Mouse (Mus musculus) brown adipose tissue, adult 24 weeks (tissue): ENCODE results near the gene Prtn3. TPM values are rescaled to one million over a fixed set of nuclear protein-coding genes. Genes with fewer than 3 reads are reported as not detected.

Experiments used
- H3K27ac ChIP-seq: fragments of 200-500 bp; replicated peaks from 2 replicates; pipeline ENCODE4 v1.5.1; 2012; ENCODE audit warnings: low read depth, mild to moderate bottlenecking, low read length
- H3K4me1 ChIP-seq: fragments of 200-500 bp; 2 replicates; pipeline ENCODE4 v1.6.1; 2012; ENCODE audit warnings: low read length, mixed read lengths; ENCODE audit not compliant: control insufficient read depth, insufficient read depth, insufficient read length
- H3K4me3 ChIP-seq: fragments of 200-500 bp; 2 replicates; pipeline ENCODE4 v1.5.1; 2012; ENCODE audit warnings: low read depth, mild to moderate bottlenecking, low read length, moderate library complexity; ENCODE audit not compliant: insufficient read depth
- polyA plus RNA-seq: library from polyadenylated mRNA; stranded (reverse); fragments of >200 nt; gene quantifications from 2 replicates; pipeline ENCODE4 v1.2.4, GENCODE M21; 2012; ENCODE audit not compliant: missing spikeins, insufficient read depth, insufficient read length

Gene Prtn3
- polyA plus RNA-seq, 1 experiment, result 1.7 TPM

GRCm38 (mm10) chr10:79920056-79920890, 46.0 kb downstream of the Prtn3 start:
- no peak overlapping the region for H3K27ac ChIP-seq
- H3K4me1 ChIP-seq, result peaks cover 9% of the 10 kb centered on the region
- H3K4me3 ChIP-seq, result no peak overlapping the region

DNA sequence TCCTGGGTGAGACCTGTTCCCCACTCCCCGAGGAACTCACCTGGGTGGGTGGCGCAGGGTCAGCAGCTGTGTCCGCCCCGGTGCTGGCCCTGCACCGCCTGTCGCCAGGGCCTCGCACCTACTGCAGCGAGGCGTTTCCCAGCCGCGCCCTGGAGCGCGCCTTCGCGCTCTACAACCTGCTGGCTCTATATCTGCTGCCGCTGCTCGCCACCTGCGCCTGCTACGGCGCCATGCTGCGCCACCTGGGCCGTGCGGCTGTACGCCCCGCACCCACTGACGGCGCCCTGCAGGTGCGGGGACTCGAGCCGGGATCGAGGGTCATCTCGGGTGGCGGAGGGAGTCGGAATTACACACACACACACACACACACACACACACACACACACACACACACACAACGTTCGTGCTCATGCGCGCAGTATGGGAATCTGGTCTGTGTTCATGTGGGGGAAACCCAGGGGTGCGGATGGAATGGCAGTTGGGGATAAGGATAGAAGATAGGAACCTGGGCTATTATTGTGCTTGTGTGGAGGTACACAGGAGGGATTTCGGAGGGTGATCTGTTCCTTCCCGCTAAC, 46.8 kb downstream of the Prtn3 start, which contains the start of gene R3hdm4:
Gene R3hdm4 (minus strand): TSS at position 251 of the 578 bp plus-strand sequence.
- H3K4me3 ChIP-seq, result peak within 1 kb of the TSS; percentile 41
- H3K4me1 ChIP-seq, result peaks cover 2% of the 10 kb centered on the region
- H3K27ac ChIP-seq, result no peak within 1 kb of the TSS

GRCm38 (mm10) chr10:79921572-79921971, 47.3 kb downstream of the Prtn3 start:
- H3K27ac ChIP-seq, result no peak overlapping the region
- H3K4me3 ChIP-seq, result peak overlapping the region; percentile 41
- H3K4me1 ChIP-seq, result no peaks in the 10 kb centered on the region; the same call in 1 of the 2 replicates

- H3K27ac ChIP-seq, result no peak overlapping the region
- no peak overlapping the region for H3K4me3 ChIP-seq
- H3K4me1 ChIP-seq, result peaks cover 2% of the 10 kb centered on the region; the same call in 1 of the 2 replicates
Observed at GRCm38 (mm10) chr10:79924998-79925784, 50.9 kb downstream of the Prtn3 start.

- peaks cover 2% of the 10 kb centered on the region; the same call in 1 of the 2 replicates for H3K4me1 ChIP-seq
- no peak overlapping the region for H3K27ac ChIP-seq
- H3K4me3 ChIP-seq, result peak overlapping the region; percentile 98
Observed at GRCm38 (mm10) chr10:79925785-79926490, 51.7 kb downstream of the Prtn3 start.

GRCm38 (mm10) chr10:79926491-79927323, 52.4 kb downstream of the Prtn3 start, which contains the start of gene Arid3a:
Gene Arid3a, plus strand, starts transcription at chr10:79927043.
- Histone ChIP-seq H3K4me1 (peaks cover 2% of the 10 kb centered on the region; the same call in 1 of the 2 replicates), H3K27ac (peak within 1 kb of the TSS; percentile 76), H3K4me3 (peak within 1 kb of the TSS; percentile 98)

GRCm38 (mm10) chr10:79927324-79928029, 53.2 kb downstream of the Prtn3 start:
- Histone ChIP-seq H3K4me3 (peak overlapping the region; percentile 98), H3K27ac (peak overlapping the region; percentile 2), H3K4me1 (peaks cover 8% of the 10 kb centered on the region; the same call in 1 of the 2 replicates)

GRCm38 (mm10) chr10:79928030-79928694, 53.9 kb downstream of the Prtn3 start:
- Histone ChIP-seq H3K4me1 (peaks cover 14% of the 10 kb centered on the region), H3K4me3 (peak overlapping the region; percentile 98), H3K27ac (0 out of 2 replicates have a peak overlapping the region, but pooled peaks have one; percentile 2)

DNA sequence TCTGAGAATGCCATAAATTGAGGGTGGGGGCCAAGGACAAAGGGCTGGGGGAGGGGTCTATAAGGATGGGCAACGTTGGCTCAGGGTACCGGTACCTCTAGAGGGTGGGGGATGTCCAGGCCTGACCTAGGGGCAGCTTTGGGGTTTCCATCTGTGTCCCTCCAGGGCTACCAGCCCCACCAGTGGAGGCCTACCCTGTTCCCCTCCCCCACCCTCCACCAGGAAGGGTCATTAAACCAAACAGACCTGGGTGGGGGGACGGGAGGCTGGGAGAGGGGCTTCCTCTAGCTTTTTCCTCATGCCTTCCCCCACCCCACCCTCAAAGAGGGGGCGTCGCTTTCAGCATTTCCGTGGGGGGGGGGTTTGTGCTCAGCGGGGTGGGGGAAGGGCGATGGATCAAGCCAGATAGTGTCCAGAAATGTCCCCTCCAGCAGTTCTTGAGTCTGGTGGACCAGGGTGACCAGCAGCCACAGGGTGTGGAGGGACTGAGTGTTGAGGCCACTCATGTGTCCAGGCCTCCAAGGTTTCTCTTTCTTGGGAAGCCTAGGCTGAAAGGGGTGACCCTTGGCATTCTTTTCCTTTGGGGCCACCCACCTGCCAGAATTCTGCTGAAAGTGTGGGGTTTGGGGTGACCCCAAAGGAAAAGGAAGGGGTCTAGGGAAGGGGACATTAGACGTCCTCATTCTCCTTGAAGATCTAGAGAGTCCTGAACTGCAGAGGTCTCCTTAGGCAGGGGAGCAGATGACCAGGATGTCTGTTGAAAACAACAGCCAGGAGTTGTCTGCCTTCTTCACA, 54.8 kb downstream of the Prtn3 start:
- H3K27ac ChIP-seq, result no peak overlapping the region
- peaks cover 23% of the 10 kb centered on the region for H3K4me1 ChIP-seq
- no peak overlapping the region for H3K4me3 ChIP-seq

DNA sequence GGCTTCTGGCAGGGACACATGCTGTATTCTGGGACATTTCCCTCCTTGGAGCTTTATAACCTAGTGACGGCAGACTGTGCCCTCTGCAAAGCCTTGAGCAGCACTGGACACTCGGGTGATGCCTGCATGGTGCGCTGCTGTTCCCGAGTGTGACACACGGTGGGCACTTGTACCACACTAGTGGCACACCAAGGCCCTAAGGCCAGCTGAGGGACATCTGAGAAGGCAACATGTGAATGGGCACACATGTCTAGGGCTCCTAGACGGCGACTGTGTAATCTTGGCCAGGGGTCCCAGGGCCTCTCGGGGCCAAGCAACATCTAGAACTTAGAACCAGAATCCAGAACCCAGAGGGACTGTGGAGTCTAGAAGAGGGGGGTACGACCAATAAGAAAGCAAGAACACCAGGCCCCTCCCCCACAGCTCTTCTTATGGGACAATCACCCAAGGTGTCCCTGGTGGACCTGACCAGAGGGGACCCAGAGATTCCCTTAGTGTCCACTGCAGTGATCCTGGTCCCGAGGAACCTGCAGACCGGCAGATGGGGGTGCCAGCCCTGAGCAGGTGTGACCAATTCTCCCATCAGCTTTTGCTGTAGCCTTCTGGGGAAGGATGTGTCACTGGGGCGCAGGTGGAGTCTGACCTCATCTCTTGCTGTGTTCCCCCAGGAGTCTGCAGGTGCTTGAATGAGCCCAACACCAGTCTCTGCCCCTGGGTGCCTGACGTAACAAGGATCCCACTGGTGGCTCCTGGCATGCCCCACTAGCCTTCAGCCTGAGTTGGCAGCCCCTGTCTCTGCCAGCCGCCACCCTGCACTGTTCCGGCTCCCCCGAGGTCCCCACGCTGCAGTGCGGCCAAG, 55.9 kb downstream of the Prtn3 start:
- H3K4me1 ChIP-seq, result peaks cover 28% of the 10 kb centered on the region
- no peak overlapping the region for H3K27ac ChIP-seq
- H3K4me3 ChIP-seq, result no peak overlapping the region

DNA sequence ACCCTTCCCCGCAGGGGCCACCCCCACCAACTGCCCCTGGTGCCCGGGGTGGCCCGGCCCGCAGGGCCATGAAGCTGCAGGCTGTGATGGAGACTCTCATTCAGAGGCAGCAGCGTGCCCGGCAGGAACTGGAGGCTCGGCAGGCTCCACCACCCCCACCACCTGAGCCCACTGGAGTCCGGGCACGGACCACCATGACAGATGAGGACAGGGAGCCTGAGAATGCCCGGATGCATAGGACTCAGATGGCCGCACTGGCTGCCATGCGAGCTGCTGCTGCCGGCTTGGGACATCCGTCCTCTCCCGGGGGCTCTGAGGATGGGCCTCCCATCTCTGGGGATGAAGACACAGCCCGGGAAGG, 56.5 kb downstream of the Prtn3 start:
- no peak overlapping the region for H3K4me3 ChIP-seq
- H3K27ac ChIP-seq, result no peak overlapping the region
- H3K4me1 ChIP-seq, result peaks cover 31% of the 10 kb centered on the region

GRCm38 (mm10) chr10:79931797-79932196, 57.5 kb downstream of the Prtn3 start:
- peaks cover 37% of the 10 kb centered on the region for H3K4me1 ChIP-seq
- no peak overlapping the region for H3K27ac ChIP-seq
- no peak overlapping the region for H3K4me3 ChIP-seq
